Mouse (Mus musculus) megakaryocyte, embryonic 14.5 days (primary cell): ENCODE measurements around the gene Rnf43.

ENCODE experiments used
- FLI1 ChIP-seq: IDR thresholded peaks from 2 replicates; pipeline ENCODE4 v1.6.1; 2012; ENCODE audit warnings: low read length, inconsistent platforms, mixed read lengths
- GATA1 ChIP-seq: IDR thresholded peaks from 3 replicates; pipeline ENCODE4 v1.6.1; 2012; ENCODE audit warnings: mixed read lengths, low read length, inconsistent platforms, borderline replicate concordance

DNA sequence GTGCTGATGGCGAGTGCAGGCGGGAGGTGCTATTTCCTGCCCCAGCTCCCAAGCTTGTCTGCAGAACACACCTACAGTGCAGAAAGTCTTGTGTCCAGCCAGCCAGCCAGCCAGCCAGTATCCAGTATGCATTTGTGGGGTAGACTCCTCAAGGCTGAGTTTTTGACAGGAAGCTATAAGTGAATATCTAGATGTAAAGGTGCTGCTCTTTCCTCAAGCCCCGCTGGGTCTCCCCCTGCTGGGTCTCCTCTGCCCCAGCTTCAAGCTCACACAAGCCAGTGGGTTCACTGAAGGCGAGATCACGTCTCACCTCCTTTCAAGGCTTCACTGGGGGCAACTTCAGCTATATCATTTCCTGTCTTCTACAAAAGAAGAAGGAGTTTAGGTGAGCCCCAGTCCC, 71.8 kb downstream of the Rnf43 start:
- no peak for TF ChIP-seq FLI1
- no peak for TF ChIP-seq GATA1
